Mouse (Mus musculus) heart, embryonic 10.5 days (tissue): ENCODE data around the gene Nek3. TPM values are rescaled to one million over a fixed set of nuclear protein-coding genes. Genes with fewer than 3 reads are reported as not detected.
"Not testable (repeated sequence)": the region's sequence is repeated elsewhere in the genome, so short reads cannot be mapped to it uniquely, and the experiment has no call there.

Experiments used
- DNase-seq: peaks from one replicate; pipeline ENCODE4 v3.0.0-alpha.2; 2017; ENCODE audit warnings: low spot score
- H3K27ac ChIP-seq: fragments of 300-500 bp; sonication (generic); 2 replicates; pipeline ENCODE4 v1.5.1; 2016; ENCODE audit warnings: mild to moderate bottlenecking
- H3K27me3 ChIP-seq: fragments of 300-500 bp; sonication (generic); 2 replicates; pipeline ENCODE4 v1.6.1; 2016; ENCODE audit warnings: mild to moderate bottlenecking; ENCODE audit not compliant: poor library complexity, insufficient read depth, severe bottlenecking
- H3K36me3 ChIP-seq: fragments of 300-500 bp; sonication (generic); 2 replicates; pipeline ENCODE4 v1.6.1; 2016; ENCODE audit warnings: mild to moderate bottlenecking, moderate library complexity
- H3K4me1 ChIP-seq: fragments of 300-500 bp; sonication (generic); 2 replicates; pipeline ENCODE4 v1.6.1; 2016; ENCODE audit warnings: mild to moderate bottlenecking
- H3K4me3 ChIP-seq: fragments of 300-500 bp; sonication (generic); 2 replicates; pipeline ENCODE4 v1.5.1; 2016; ENCODE audit warnings: mild to moderate bottlenecking, moderate library complexity
- H3K9me3 ChIP-seq: fragments of 300-500 bp; sonication (generic); 2 replicates; pipeline ENCODE4 v1.6.1; 2016; ENCODE audit warnings: mild to moderate bottlenecking, moderate library complexity
- WGBS: fragments of 180-500 bp; shearing (Covaris S2); methylation state at CpG from one replicate; pipeline ENCODE4 v1.1.7; 2016; 5-methylcytosine and 5-hydroxymethylcytosine counted together
- polyA plus RNA-seq: library from polyadenylated mRNA; unstranded; fragments of >200 nt; fragmentation: Nextera tagmentation; extraction: Ambion mirVana; gene quantifications from 2 replicates; pipeline ENCODE4 v1.2.1, GENCODE M21; 2016

Nek3 gene
- polyA plus RNA-seq, 1 experiment from 2014 or later = 5.4 TPM

GRCm38 (mm10) chr8:22165251-22166079 lies 770 bp downstream of the Nek3 start:
- peak; percentile 69 for DNase-seq
- no peaks in the 10 kb centered on the region for H3K9me3 ChIP-seq
- H3K36me3 ChIP-seq = peaks cover 27% of the 10 kb centered on the region
- no peaks in the 10 kb centered on the region for H3K27me3 ChIP-seq
- H3K4me1 ChIP-seq = peaks cover 9% of the 10 kb centered on the region; the same call in 1 of the 2 replicates
- H3K27ac ChIP-seq = peak overlapping the region; percentile 89
- peak overlapping the region; percentile 69 for H3K4me3 ChIP-seq
- WGBS = 53% methylated on average over 10 of the region's 10 CpGs

GRCm38 (mm10) chr8:22164431-22164830 lies 1.8 kb downstream of the Nek3 start:
- Histone ChIP-seq H3K4me3 (no peak overlapping the region), H3K27me3 (no peaks in the 10 kb centered on the region), H3K27ac (no peak overlapping the region), H3K36me3 (peaks cover 28% of the 10 kb centered on the region), H3K9me3 (no peaks in the 10 kb centered on the region), H3K4me1 (peaks cover 9% of the 10 kb centered on the region; the same call in 1 of the 2 replicates)
- WGBS = 82% methylated on average over 10 of the region's 10 CpGs
- peak; percentile 66 for DNase-seq

- 82% methylated on average over 8 of the region's 8 CpGs for WGBS
- DNase-seq = peak; percentile 72
- peaks cover 13% of the 10 kb centered on the region for H3K36me3 ChIP-seq
- H3K4me3 ChIP-seq = no peak overlapping the region
- H3K27me3 ChIP-seq = no peaks in the 10 kb centered on the region
- H3K9me3 ChIP-seq = no peaks in the 10 kb centered on the region
- H3K4me1 ChIP-seq = peaks cover 9% of the 10 kb centered on the region; the same call in 1 of the 2 replicates
- no peak overlapping the region for H3K27ac ChIP-seq
Measured at GRCm38 (mm10) chr8:22162206-22162605, 4.0 kb downstream of the Nek3 start.

- 86% methylated on average over 3 of the region's 3 CpGs for WGBS
- no peak overlapping the region for H3K4me3 ChIP-seq
- H3K36me3 ChIP-seq = peaks cover 22% of the 10 kb centered on the region
- no peak for DNase-seq
- H3K27me3 ChIP-seq = no peaks in the 10 kb centered on the region
- H3K27ac ChIP-seq = no peak overlapping the region
- H3K4me1 ChIP-seq = no peaks in the 10 kb centered on the region
- no peaks in the 10 kb centered on the region for H3K9me3 ChIP-seq
Measured at GRCm38 (mm10) chr8:22150345-22150663, 15.9 kb downstream of the Nek3 start.

GRCm38 (mm10) chr8:22149643-22150344 lies 16.4 kb downstream of the Nek3 start:
- Histone ChIP-seq H3K9me3 (no peaks in the 10 kb centered on the region), H3K4me1 (no peaks in the 10 kb centered on the region), H3K27me3 (no peaks in the 10 kb centered on the region), H3K4me3 (no peak overlapping the region), H3K27ac (no peak overlapping the region), H3K36me3 (peaks cover 21% of the 10 kb centered on the region)
- 92% methylated on average over 11 of the region's 11 CpGs for WGBS
- DNase-seq = no peak

GRCm38 (mm10) chr8:22148367-22148740 lies 17.9 kb downstream of the Nek3 start:
- Histone ChIP-seq H3K4me1 (no peaks in the 10 kb centered on the region), H3K4me3 (no peak overlapping the region), H3K27me3 (no peaks in the 10 kb centered on the region), H3K9me3 (no peaks in the 10 kb centered on the region), H3K36me3 (peaks cover 15% of the 10 kb centered on the region; the same call in 1 of the 2 replicates), H3K27ac (no peak overlapping the region)
- peak; percentile 58 for DNase-seq
- 83% methylated on average over 7 of the region's 7 CpGs for WGBS

- Histone ChIP-seq H3K27me3 (no peaks in the 10 kb centered on the region), H3K27ac (no peak overlapping the region), H3K4me3 (no peak overlapping the region), H3K4me1 (no peaks in the 10 kb centered on the region), H3K9me3 (no peaks in the 10 kb centered on the region), H3K36me3 (peaks cover 15% of the 10 kb centered on the region; the same call in 1 of the 2 replicates)
- DNase-seq = peak; percentile 51
- WGBS = 79% methylated on average over 9 of the region's 9 CpGs
Measured at GRCm38 (mm10) chr8:22147706-22148366, 18.4 kb downstream of the Nek3 start.

GRCm38 (mm10) chr8:22145831-22146230 lies 20.4 kb downstream of the Nek3 start:
- WGBS = 77% methylated on average over 6 of the region's 6 CpGs
- Histone ChIP-seq H3K27me3 (no peaks in the 10 kb centered on the region), H3K27ac (no peak overlapping the region), H3K9me3 (no peaks in the 10 kb centered on the region), H3K36me3 (peaks cover 20% of the 10 kb centered on the region; the same call in 1 of the 2 replicates), H3K4me3 (no peak overlapping the region), H3K4me1 (no peaks in the 10 kb centered on the region)
- peak; percentile 48 for DNase-seq

GRCm38 (mm10) chr8:22143764-22144491 lies 22.3 kb downstream of the Nek3 start:
- WGBS = 37% methylated on average over 1 of the region's 1 CpGs
- Histone ChIP-seq H3K36me3 (peaks cover 20% of the 10 kb centered on the region; the same call in 1 of the 2 replicates), H3K4me3 (no peak overlapping the region), H3K27ac (no peak overlapping the region), H3K4me1 (no peaks in the 10 kb centered on the region), H3K9me3 (no peaks in the 10 kb centered on the region), H3K27me3 (no peaks in the 10 kb centered on the region)
- DNase-seq = peak; percentile 66

GRCm38 (mm10) chr8:22142592-22142991 lies 23.6 kb downstream of the Nek3 start:
- no peaks in the 10 kb centered on the region for H3K4me1 ChIP-seq
- WGBS = 74% methylated on average over 4 of the region's 4 CpGs
- DNase-seq = peak; percentile 11

GRCm38 (mm10) chr8:22141836-22142385 lies 24.3 kb downstream of the Nek3 start:
- Histone ChIP-seq H3K27ac (no peak overlapping the region), H3K36me3 (0 out of 2 replicates have a peak, but pooled peaks cover 10% of the 10 kb centered on the region), H3K27me3 (no peaks in the 10 kb centered on the region), H3K4me1 (no peaks in the 10 kb centered on the region), H3K4me3 (no peak overlapping the region), H3K9me3 (no peaks in the 10 kb centered on the region)
- WGBS = 87% methylated on average over 4 of the region's 4 CpGs
- peak; percentile 31 for DNase-seq

More at GRCm38 (mm10) chr8:22142592-22142991, 23.6 kb downstream of the Nek3 start:
- H3K4me3 ChIP-seq = no peak overlapping the region
- H3K27me3 ChIP-seq = no peaks in the 10 kb centered on the region
- 0 out of 2 replicates have a peak, but pooled peaks cover 14% of the 10 kb centered on the region for H3K36me3 ChIP-seq
- H3K27ac ChIP-seq = no peak overlapping the region
- H3K9me3 ChIP-seq = no peaks in the 10 kb centered on the region

GRCm38 (mm10) chr8:22136462-22136861 lies 29.8 kb downstream of the Nek3 start:
- 90% methylated on average over 9 of the region's 9 CpGs for WGBS
- not testable (repeated sequence) for H3K27ac ChIP-seq

More at GRCm38 (mm10) chr8:22136462-22136861, 29.8 kb downstream of the Nek3 start:
- 0 out of 2 replicates have a peak, but pooled peaks cover 10% of the 10 kb centered on the region for H3K36me3 ChIP-seq
- not testable (repeated sequence) for H3K27me3 ChIP-seq, DNase-seq, H3K4me3 ChIP-seq, H3K4me1 ChIP-seq, H3K9me3 ChIP-seq
